Mouse (Mus musculus): Measurements from ENCODE around the gene Defb45. TPM values are rescaled to one million over a fixed set of nuclear protein-coding genes. Genes with fewer than 3 reads are reported as not detected.

The Defb45 gene
- total and polyA plus RNA-seq, 3 experiments = not detected

GRCm38 (mm10) chr2:152616470-152616869 is 17.3 kb upstream of the Defb45 start:
- TF ChIP-seq TAL1 (conservative IDR thresholded peaks at IDR 0.05; ENCODE audit: low read depth, low read length) = no peak
- no peak for TF ChIP-seq GATA2 (IDR thresholded peaks at IDR 0.05; ENCODE audit: borderline replicate concordance, low read depth, low read length)
- no peak for TF ChIP-seq POLR2AphosphoS5 (IDR thresholded peaks at IDR 0.05; ENCODE audit: insufficient replicate concordance, low read depth, low read length)
- no peak for TF ChIP-seq CTCF (IDR thresholded peaks at IDR 0.05; ENCODE audit: low read depth, low read length)
- H3K27me3 ChIP-seq (ENCODE audit: insufficient read depth, low read length) = peaks cover 11% of the 10 kb centered on the region
- no peaks in the 10 kb centered on the region for H3K9me3 ChIP-seq (replicated peaks)
- H3K4me1 ChIP-seq (ENCODE audit: insufficient read depth, low read depth, low read length) = no peaks in the 10 kb centered on the region; the same call in 1 of the 2 replicates
- no peak overlapping the region for H3K4me3 ChIP-seq (ENCODE audit: low read depth, low read length)
- no peak for DNase-seq (ENCODE audit: low spot score)
- H3K36me3 ChIP-seq (replicated peaks) = no peaks in the 10 kb centered on the region
- ATAC-seq (ENCODE audit: extremely low read depth, insufficient number of reproducible peaks, low FRiP score, poor library complexity, severe bottlenecking) = no peak

GRCm38 (mm10) chr2:152615563-152615962 is 16.4 kb upstream of the Defb45 start:
- H3K4me1 ChIP-seq (ENCODE audit: insufficient read depth, low read depth, low read length) = no peaks in the 10 kb centered on the region; the same call in 1 of the 2 replicates
- no peaks in the 10 kb centered on the region for H3K36me3 ChIP-seq (replicated peaks)
- no peak overlapping the region for H3K4me3 ChIP-seq (ENCODE audit: low read depth, low read length)
- H3K27me3 ChIP-seq (ENCODE audit: insufficient read depth, low read length) = peaks cover 12% of the 10 kb centered on the region
- ATAC-seq (ENCODE audit: extremely low read depth, insufficient number of reproducible peaks, low FRiP score, poor library complexity, severe bottlenecking) (no peak; the same call in 1 of the 2 replicates), DNase-seq (ENCODE audit: low spot score) (peak; percentile 74)
- no peaks in the 10 kb centered on the region for H3K9me3 ChIP-seq (replicated peaks)
- TF ChIP-seq CTCF (IDR thresholded peaks at IDR 0.05; ENCODE audit: low read depth, low read length) = peak; percentile 70
- TF ChIP-seq TAL1 (conservative IDR thresholded peaks at IDR 0.05; ENCODE audit: low read depth, low read length) = no peak
- no peak for TF ChIP-seq POLR2AphosphoS5 (IDR thresholded peaks at IDR 0.05; ENCODE audit: insufficient replicate concordance, low read depth, low read length)

GRCm38 (mm10) chr2:152612193-152612592 is 13.0 kb upstream of the Defb45 start:
- Histone ChIP-seq H3K9me3 (replicated peaks) (no peaks in the 10 kb centered on the region), H3K27me3 (ENCODE audit: insufficient read depth, low read length) (peaks cover 4% of the 10 kb centered on the region; the same call in 1 of the 2 replicates), H3K4me1 (ENCODE audit: insufficient read depth, low read depth, low read length) (no peaks in the 10 kb centered on the region; the same call in 1 of the 2 replicates), H3K36me3 (replicated peaks) (no peaks in the 10 kb centered on the region), H3K4me3 (ENCODE audit: low read depth, low read length) (no peak overlapping the region)
- no peak for DNase-seq (ENCODE audit: low spot score)
- no peak for TF ChIP-seq GATA1 (IDR thresholded peaks at IDR 0.05; ENCODE audit: borderline replicate concordance, low read length)
- TF ChIP-seq TAL1 (conservative IDR thresholded peaks at IDR 0.05; ENCODE audit: low read depth, low read length) = no peak
- no peak for TF ChIP-seq POLR2AphosphoS5 (IDR thresholded peaks at IDR 0.05; ENCODE audit: insufficient replicate concordance, low read depth, low read length)
- no peak for TF ChIP-seq CTCF (IDR thresholded peaks at IDR 0.05; ENCODE audit: low read depth, low read length)
- no peak for TF ChIP-seq GATA2 (IDR thresholded peaks at IDR 0.05; ENCODE audit: borderline replicate concordance, low read depth, low read length)
- ATAC-seq (ENCODE audit: extremely low read depth, insufficient number of reproducible peaks, low FRiP score, poor library complexity, severe bottlenecking) = no peak

GRCm38 (mm10) chr2:152608719-152609118 is 9.5 kb upstream of the Defb45 start:
- no peaks in the 10 kb centered on the region for H3K4me1 ChIP-seq (ENCODE audit: insufficient read depth, low read depth, low read length)
- ATAC-seq (ENCODE audit: extremely low read depth, insufficient number of reproducible peaks, low FRiP score, poor library complexity, severe bottlenecking) = no peak
- no peak for DNase-seq (ENCODE audit: low spot score)

GRCm38 (mm10) chr2:152607746-152608145 is 8.5 kb upstream of the Defb45 start:
- Histone ChIP-seq H3K27me3 (ENCODE audit: insufficient read depth, low read length) (peaks cover 4% of the 10 kb centered on the region; the same call in 1 of the 2 replicates), H3K4me1 (ENCODE audit: insufficient read depth, low read depth, low read length) (no peaks in the 10 kb centered on the region), H3K9me3 (replicated peaks) (no peaks in the 10 kb centered on the region), H3K4me3 (ENCODE audit: low read depth, low read length) (no peak overlapping the region), H3K36me3 (replicated peaks) (no peaks in the 10 kb centered on the region)
- TF ChIP-seq GATA1 (IDR thresholded peaks at IDR 0.05; ENCODE audit: borderline replicate concordance, low read length) = no peak
- TF ChIP-seq TAL1 (conservative IDR thresholded peaks at IDR 0.05; ENCODE audit: low read depth, low read length) = no peak
- no peak for TF ChIP-seq POLR2AphosphoS5 (IDR thresholded peaks at IDR 0.05; ENCODE audit: insufficient replicate concordance, low read depth, low read length)
- no peak for TF ChIP-seq CTCF (IDR thresholded peaks at IDR 0.05; ENCODE audit: low read depth, low read length)
- TF ChIP-seq GATA2 (IDR thresholded peaks at IDR 0.05; ENCODE audit: borderline replicate concordance, low read depth, low read length) = no peak
- DNase-seq (ENCODE audit: low spot score) = no peak
- ATAC-seq (ENCODE audit: extremely low read depth, insufficient number of reproducible peaks, low FRiP score, poor library complexity, severe bottlenecking) = no peak

More at GRCm38 (mm10) chr2:152608719-152609118, 9.5 kb upstream of the Defb45 start:
- no peak for TF ChIP-seq GATA1 (IDR thresholded peaks at IDR 0.05; ENCODE audit: borderline replicate concordance, low read length)
- no peak for TF ChIP-seq CTCF (IDR thresholded peaks at IDR 0.05; ENCODE audit: low read depth, low read length)
- TF ChIP-seq POLR2AphosphoS5 (IDR thresholded peaks at IDR 0.05; ENCODE audit: insufficient replicate concordance, low read depth, low read length) = no peak
- no peak for TF ChIP-seq GATA2 (IDR thresholded peaks at IDR 0.05; ENCODE audit: borderline replicate concordance, low read depth, low read length)
- no peak for TF ChIP-seq TAL1 (conservative IDR thresholded peaks at IDR 0.05; ENCODE audit: low read depth, low read length)
- Histone ChIP-seq H3K4me3 (ENCODE audit: low read depth, low read length) (no peak overlapping the region), H3K36me3 (replicated peaks) (no peaks in the 10 kb centered on the region), H3K27me3 (ENCODE audit: insufficient read depth, low read length) (peaks cover 4% of the 10 kb centered on the region; the same call in 1 of the 2 replicates), H3K9me3 (replicated peaks) (no peaks in the 10 kb centered on the region)

GRCm38 (mm10) chr2:152604057-152604456 is 4.9 kb upstream of the Defb45 start, which contains the start of gene Defb36:
Defb36 (plus strand) TSS chr2:152604327.
- H3K36me3 ChIP-seq (replicated peaks) = no peaks in the 10 kb centered on the region
- H3K27me3 ChIP-seq (ENCODE audit: insufficient read depth, low read length) = no peaks in the 10 kb centered on the region; the same call in 1 of the 2 replicates
- DNase-seq (ENCODE audit: low spot score) = no peak
- H3K9me3 ChIP-seq (replicated peaks) = peaks cover 9% of the 10 kb centered on the region
- no peak within 1 kb of the TSS for H3K4me3 ChIP-seq (ENCODE audit: low read depth, low read length)
- no peaks in the 10 kb centered on the region for H3K4me1 ChIP-seq (ENCODE audit: insufficient read depth, low read depth, low read length)
- TF ChIP-seq CTCF (IDR thresholded peaks at IDR 0.05; ENCODE audit: low read depth, low read length) (0 out of 2 replicates have a peak, but pooled peaks have one; percentile 8), TAL1 (conservative IDR thresholded peaks at IDR 0.05; ENCODE audit: low read depth, low read length) (no peak), GATA1 (IDR thresholded peaks at IDR 0.05; ENCODE audit: borderline replicate concordance, low read length) (no peak), GATA2 (IDR thresholded peaks at IDR 0.05; ENCODE audit: borderline replicate concordance, low read depth, low read length) (no peak), POLR2AphosphoS5 (IDR thresholded peaks at IDR 0.05; ENCODE audit: insufficient replicate concordance, low read depth, low read length) (no peak)
- no peak for ATAC-seq (ENCODE audit: extremely low read depth, insufficient number of reproducible peaks, low FRiP score, poor library complexity, severe bottlenecking)
